In genomic region chr7:126396298-126397119, GRCm38 (mm10) we compare ENCODE assay signal across 8 mouse cellular contexts. TPM values are rescaled to one million over a fixed set of nuclear protein-coding genes. Genes with fewer than 3 reads are reported as not detected.
A peak's percentile ranks its signal among the peaks of the same experiment; 100 is the strongest.
DNase-seq lines count a peak whose midpoint lies in the region; ATAC-seq and TF ChIP-seq lines count a peak whose summit lies in the region.

Gene Nfatc2ip, minus strand, starts transcription at chr7:126396737.

- peak within 1 kb of the TSS; percentile 90 to 98 for H3K4me3 ChIP-seq in ES-E14 (ENCODE audit: insufficient read depth in 1 of 2, low read depth in 1 of 2, low read length in 2 of 2, poor library complexity in 1 of 2, severe bottlenecking in 1 of 2)
- H3K4me3 ChIP-seq in forebrain, embryonic 15.5 days, result peak within 1 kb of the TSS; percentile 98
- H3K4me3 ChIP-seq in lung, adult 2 months (replicated peaks; ENCODE audit: extremely low read depth, low read depth, low read length), result peak within 1 kb of the TSS; percentile 63

- peak within 1 kb of the TSS; percentile 77 for H3K9ac ChIP-seq in ES-E14 (ENCODE audit: insufficient read depth, low read depth, low read length, poor library complexity, severe bottlenecking)
- peak within 1 kb of the TSS; percentile 81 for H3K9ac ChIP-seq in forebrain, embryonic 15.5 days (replicated peaks)

- H3K4me2 ChIP-seq in forebrain, embryonic 15.5 days (replicated peaks), result peak within 1 kb of the TSS; percentile 91

- ATAC-seq in forebrain, embryonic 15.5 days (replicated peaks), result peak; percentile 100
- peak; percentile 96 for ATAC-seq in neutrophil, adult 5-6 weeks (ENCODE audit: extremely low read depth, insufficient number of reproducible peaks, low FRiP score, poor library complexity, severe bottlenecking)

- WGBS in forebrain, embryonic 15.5 days, result under 1% methylated on average over 59 of the region's 59 CpGs
- WGBS in lung, adult 2 months, result under 1% methylated on average over 59 of the region's 59 CpGs

- intact Hi-C loops in heart, postnatal 25 days (cut with DNase I), result loop anchor here (5.0 kb wide), 2 partner anchors 71 to 241 kb away; no protein-coding TSS in a partner anchor

- TF ChIP-seq POLR2A in lung, adult 2 months (IDR thresholded peaks at IDR 0.05; ENCODE audit: borderline replicate concordance, extremely low read depth, low read depth, low read length), result peak; percentile 82; the same call in 1 of the 2 replicates

- no peaks in the 10 kb centered on the region for H3K27me3 ChIP-seq in forebrain, embryonic 15.5 days

- in situ Hi-C loops in ES-E14 (cut with MboI; ENCODE audit: low sequenced_read_pairs in 2 of 2, unreplicated experiment in 2 of 2), result no loop called here

- H3K4me1 ChIP-seq in ES-E14 (ENCODE audit: control insufficient read depth in 2 of 2, insufficient read depth in 2 of 2, low read length in 2 of 2, poor library complexity in 1 of 2), result peaks cover 4% of the 10 kb centered on the region in 2 experiments; a peak in 1 of 4 replicates
- H3K4me1 ChIP-seq in forebrain, embryonic 15.5 days, result peaks cover 12% of the 10 kb centered on the region
- peaks cover 5% of the 10 kb centered on the region; the same call in 1 of the 2 replicates for H3K4me1 ChIP-seq in lung, adult 2 months (ENCODE audit: control insufficient read depth, insufficient read depth, low read length)

- H3K27ac ChIP-seq in ES-E14 (ENCODE audit: insufficient read depth, low read depth, low read length, poor library complexity, severe bottlenecking), result peak within 1 kb of the TSS; percentile 57
- H3K27ac ChIP-seq in forebrain, embryonic 15.5 days (replicated peaks), result peak within 1 kb of the TSS; percentile 58; the same call in 1 of the 2 replicates

- peak; percentile 98 for DNase-seq in ES-E14 (ENCODE audit: low read depth, low spot score)
- peak; percentile 96 for DNase-seq in cerebellum, adult 11-12 months
- peak; percentile 91 for DNase-seq in heart, postnatal 25 days (ENCODE audit: low spot score)
- peak; percentile 94 to 100 for DNase-seq in layer of hippocampus, adult 18-20 months (ENCODE audit: low spot score in 2 of 2)
- DNase-seq in lung, adult 2 months, result peak; percentile 96
- peak; percentile 86 to 93 for DNase-seq in thymus, adult 18-20 months

- no peak for TF ChIP-seq CTCF in lung, adult 2 months (IDR thresholded peaks at IDR 0.05; ENCODE audit: insufficient read depth, low read length)

- no peaks in the 10 kb centered on the region for H3K9me3 ChIP-seq in ES-E14 (ENCODE audit: control insufficient read depth, insufficient read depth, low read depth, low read length)
- no peaks in the 10 kb centered on the region for H3K9me3 ChIP-seq in forebrain, embryonic 15.5 days

- peaks cover 4% of the 10 kb centered on the region; the same call in 1 of the 2 replicates for H3K36me3 ChIP-seq in ES-E14 (ENCODE audit: control insufficient read depth, insufficient read depth, low read length, poor library complexity, severe bottlenecking)
- H3K36me3 ChIP-seq in forebrain, embryonic 15.5 days, result no peaks in the 10 kb centered on the region

TF ChIP-seq in ES-E14, 5 proteins besides CTCF, POLR2A, EP300 and RAD21:
- TF ChIP-seq CHD2 (IDR thresholded peaks at IDR 0.05; ENCODE audit: low read depth, low read length) (peak; percentile 99), MAFK (IDR thresholded peaks at IDR 0.05; ENCODE audit: insufficient read depth, low read depth, low read length) (no peak), HCFC1 (IDR thresholded peaks at IDR 0.05; ENCODE audit: borderline replicate concordance, insufficient read depth, low read length) (peak; percentile 93)

RNA-seq across cellular contexts. Expression of gene Nfatc2ip, which starts in this region (rescaled TPM):
- 31.7 and 45.6 TPM in 2 replicates for total RNA-seq in ES-E14 (2012; rRNA removed)
- polyA plus RNA-seq in forebrain, embryonic 15.5 days (2015; fragmentation: Nextera tagmentation; extraction: Ambion mirVana), result 2.6 and 3.0 TPM in 2 replicates
- total RNA-seq in heart, postnatal 25 days (2021), result 1 to 10 TPM; 4.5 to 5.4 TPM
- 1 to 10 TPM; 6.0 to 6.9 TPM for total RNA-seq in layer of hippocampus, adult 18-20 months (2021)
- polyA plus RNA-seq in lung, adult 2 months (2012; rRNA removed), result 6.0 and 6.5 TPM in 2 replicates
- 13.9 and 14.1 TPM in 2 replicates for total RNA-seq in neutrophil, adult 5-6 weeks (2017)

Comparison
In these comparisons a context has a peak if more than half of its experiments do, and no peak if none do; other contexts are left out.
1. Peak in every context shown above with its lines: DNase-seq, ATAC-seq, H3K4me3 ChIP-seq and H3K27ac ChIP-seq.